Mouse (Mus musculus) stomach, embryonic 16.5 days (tissue): Measurements from ENCODE around the gene Gm3415. TPM values are rescaled to one million over a fixed set of nuclear protein-coding genes. Genes with fewer than 3 reads are reported as not detected.
"Not testable (repeated sequence)": the region's sequence is repeated elsewhere in the genome, so short reads cannot be mapped to it uniquely, and the experiment has no call there.

ENCODE experiments used
- ATAC-seq: fragments of 200-750 bp; cut with Nextera tagmentation; 2 replicates; pipeline ENCODE4 v1.8.0; 2017; ENCODE audit warnings: moderate number of reproducible peaks, moderate TSS enrichment; ENCODE audit not compliant: insufficient read depth, low FRiP score
- H3K27ac ChIP-seq: fragments of 300-500 bp; sonication (generic); 2 replicates; pipeline ENCODE4 v1.5.1; 2014; ENCODE audit warnings: low read length
- H3K27me3 ChIP-seq: fragments of 300-500 bp; sonication (generic); 2 replicates; pipeline ENCODE4 v1.6.1; 2014; ENCODE audit warnings: low read length, control low read depth, mixed read lengths; ENCODE audit not compliant: control insufficient read depth, insufficient read depth
- H3K36me3 ChIP-seq: fragments of 300-500 bp; sonication (generic); 2 replicates; pipeline ENCODE4 v1.6.1; 2014; ENCODE audit warnings: low read length; ENCODE audit not compliant: control insufficient read depth, insufficient read depth
- H3K4me1 ChIP-seq: fragments of 300-500 bp; sonication (generic); 2 replicates; pipeline ENCODE4 v1.6.1; 2014; ENCODE audit warnings: low read length, control low read depth, mixed read lengths; ENCODE audit not compliant: control insufficient read depth, insufficient read depth
- H3K4me2 ChIP-seq: fragments of 300-500 bp; sonication (generic); 2 replicates; pipeline ENCODE4 v1.6.1; 2014; ENCODE audit warnings: low read depth, low read length, mixed read lengths
- H3K4me3 ChIP-seq: fragments of 300-500 bp; sonication (generic); replicated peaks from 2 replicates; pipeline ENCODE4 v1.5.1; 2014; ENCODE audit warnings: mild to moderate bottlenecking, low read length
- H3K9ac ChIP-seq: fragments of 300-500 bp; sonication (generic); 2 replicates; pipeline ENCODE4 v1.6.1; 2014; ENCODE audit warnings: low read length
- H3K9me3 ChIP-seq: fragments of 300-500 bp; sonication (generic); replicated peaks from 2 replicates; pipeline ENCODE4 v1.6.1; 2016; ENCODE audit warnings: low read length, control low read depth; ENCODE audit not compliant: control insufficient read depth
- WGBS: fragments of 180-500 bp; shearing (Covaris S2); extraction: QIAGEN DNeasy Blood & Tissue Kit; methylation state at CpG from one replicate; pipeline ENCODE4 v1.1.7; 2014; 5-methylcytosine and 5-hydroxymethylcytosine counted together
- polyA plus RNA-seq: library from polyadenylated mRNA; unstranded; fragments of >200 nt; fragmentation: Nextera tagmentation; extraction: Ambion mirVana; gene quantifications from 2 replicates; pipeline ENCODE4 v1.2.1, GENCODE M21; 2015

The Gm3415 gene
- polyA plus RNA-seq, 1 experiment from 2014 or later = not detected

DNA sequence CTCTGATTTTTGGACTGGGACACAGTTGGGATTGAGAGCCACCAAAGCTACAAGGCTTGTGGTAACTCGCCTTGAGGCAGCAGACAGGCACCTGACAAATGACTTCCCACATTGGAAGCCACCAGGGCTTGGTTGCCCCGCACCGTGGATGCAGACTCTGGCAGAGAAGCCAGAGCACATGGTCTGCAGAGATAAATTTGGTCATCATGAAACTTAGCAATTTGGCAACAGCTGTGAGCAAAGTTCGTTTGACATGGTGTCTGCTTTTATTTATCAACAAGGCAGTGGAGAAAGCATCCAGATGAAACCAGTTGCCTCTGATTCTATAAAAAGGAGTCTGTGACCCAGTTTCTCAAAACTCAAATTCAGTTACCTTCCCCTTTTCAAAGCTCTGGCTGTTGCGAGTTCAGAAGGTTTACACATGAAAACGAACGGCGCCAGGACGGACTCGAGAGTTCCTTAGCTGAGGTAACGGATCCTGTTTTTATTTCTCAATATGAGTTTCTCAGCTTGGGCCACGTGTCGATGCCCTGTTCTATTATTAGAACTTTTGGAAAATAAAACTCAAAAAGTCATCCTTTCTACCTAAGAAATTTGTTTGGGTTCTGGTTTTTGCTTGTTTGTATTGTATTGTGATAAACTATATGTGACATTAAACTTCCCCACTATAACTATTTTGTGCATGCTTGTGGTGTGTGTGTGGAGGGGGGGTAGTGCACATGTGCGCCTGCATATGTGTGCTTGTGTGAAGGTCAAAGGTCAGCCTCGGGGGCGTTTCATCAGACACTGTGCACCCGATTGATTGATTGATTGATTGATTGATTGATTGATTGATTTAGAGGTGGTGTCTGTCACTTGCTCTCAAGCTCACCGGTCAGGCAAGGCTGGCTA is 40.9 kb downstream of the Gm3415 start:
- Histone ChIP-seq H3K4me2 (no peak overlapping the region), H3K9me3 (no peaks in the 10 kb centered on the region), H3K27me3 (no peaks in the 10 kb centered on the region), H3K4me3 (no peak overlapping the region), H3K9ac (no peak overlapping the region), H3K27ac (no peak overlapping the region), H3K4me1 (no peaks in the 10 kb centered on the region), H3K36me3 (no peaks in the 10 kb centered on the region)
- 60% methylated on average over 18 of the region's 18 CpGs for WGBS
- ATAC-seq = no peak

DNA sequence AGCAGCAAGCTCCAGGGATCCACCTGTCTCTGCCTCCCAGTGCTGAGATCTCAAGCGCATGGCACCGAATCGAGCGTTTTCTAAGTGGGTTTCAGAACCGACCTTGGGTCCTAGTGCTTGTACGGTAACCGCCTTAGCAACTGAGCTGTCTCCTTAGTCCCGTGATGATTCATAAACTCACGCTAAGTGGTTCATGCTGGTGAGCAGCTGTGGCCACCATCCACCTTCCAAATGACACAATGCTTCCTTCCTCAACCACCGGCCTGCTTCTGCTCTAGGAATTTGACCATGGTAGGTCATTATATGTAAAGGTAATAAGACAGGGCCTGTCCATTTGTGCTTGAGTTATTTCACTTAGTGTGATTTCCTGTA is 41.6 kb downstream of the Gm3415 start:
- Histone ChIP-seq H3K9me3 (no peaks in the 10 kb centered on the region), H3K9ac (no peak overlapping the region), H3K4me2 (no peak overlapping the region), H3K4me1 (no peaks in the 10 kb centered on the region), H3K27me3 (no peaks in the 10 kb centered on the region), H3K27ac (no peak overlapping the region), H3K4me3 (no peak overlapping the region), H3K36me3 (no peaks in the 10 kb centered on the region)
- ATAC-seq = no peak
- 91% methylated on average over 10 of the region's 10 CpGs for WGBS

DNA sequence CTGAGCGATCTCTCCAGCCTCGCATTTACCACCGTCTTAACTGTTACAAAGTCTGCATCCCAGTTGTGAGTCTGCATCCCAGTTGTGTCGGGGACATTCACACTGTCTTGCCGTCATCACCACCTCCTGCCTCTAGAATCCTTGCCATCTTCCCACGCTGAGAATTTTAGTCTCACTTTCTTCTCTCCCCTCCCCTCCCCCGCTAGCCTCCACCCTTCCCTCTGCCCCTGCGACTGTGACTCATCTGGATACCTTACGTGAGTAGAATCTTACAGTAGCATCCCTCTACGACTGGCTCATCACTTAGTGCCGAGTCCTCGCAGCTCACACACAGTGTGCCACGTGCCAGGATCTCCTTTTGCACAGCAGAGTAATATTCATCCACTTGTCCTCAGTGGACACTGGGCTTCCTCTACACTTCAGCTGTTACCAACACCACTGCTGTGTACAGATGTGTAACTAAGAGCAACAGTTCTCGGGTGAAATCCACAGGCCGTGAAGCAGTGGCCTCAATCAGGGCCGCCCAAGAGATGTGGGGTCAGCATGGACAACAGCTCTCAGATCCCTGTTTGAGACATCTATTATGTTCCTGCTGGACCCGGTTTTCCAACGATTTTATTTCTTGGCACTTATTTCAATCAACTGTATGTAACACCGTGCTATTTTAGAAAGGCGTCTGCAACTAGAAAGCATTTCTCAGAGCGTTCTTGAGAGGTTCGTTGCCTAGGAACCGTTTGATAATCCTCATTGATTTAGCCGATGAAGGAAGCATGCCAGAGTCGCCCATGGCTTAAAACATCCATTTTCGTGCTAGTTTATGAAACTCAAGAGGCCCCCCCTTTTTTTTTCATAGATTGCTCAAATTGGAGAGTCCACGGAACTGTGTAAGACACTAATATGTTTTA is 42.5 kb downstream of the Gm3415 start:
- no peak overlapping the region for H3K4me2 ChIP-seq
- H3K9ac ChIP-seq = no peak overlapping the region
- no peak overlapping the region for H3K4me3 ChIP-seq
- 85% methylated on average over 27 of the region's 27 CpGs for WGBS
- no peaks in the 10 kb centered on the region for H3K36me3 ChIP-seq
- no peak for ATAC-seq
- H3K4me1 ChIP-seq = no peaks in the 10 kb centered on the region
- no peak overlapping the region for H3K27ac ChIP-seq
- H3K9me3 ChIP-seq = no peaks in the 10 kb centered on the region
- H3K27me3 ChIP-seq = no peaks in the 10 kb centered on the region

DNA sequence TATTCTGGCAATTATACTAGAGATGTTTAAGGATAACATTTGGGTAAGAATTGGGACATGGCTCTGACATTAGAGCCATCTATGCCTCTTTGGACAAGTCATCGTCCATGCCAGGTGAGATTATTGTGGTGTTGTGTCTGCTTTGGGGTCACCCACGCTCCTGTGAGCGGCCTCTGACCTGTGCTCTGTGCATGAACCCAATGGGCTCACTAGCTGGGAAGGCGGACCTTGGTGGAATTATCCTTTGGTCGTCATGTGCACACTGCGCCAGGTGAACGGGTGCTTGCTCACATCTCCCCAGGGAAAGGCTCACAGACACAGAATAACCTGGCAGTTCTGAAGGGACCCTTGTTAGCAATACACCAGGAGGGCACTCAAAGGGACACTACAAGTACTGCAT is 43.3 kb downstream of the Gm3415 start:
- not testable (repeated sequence) for H3K4me1 ChIP-seq, H3K36me3 ChIP-seq, H3K4me3 ChIP-seq, H3K27me3 ChIP-seq, H3K27ac ChIP-seq, H3K9me3 ChIP-seq, ATAC-seq, H3K4me2 ChIP-seq, H3K9ac ChIP-seq
- 78% methylated on average over 7 of the region's 7 CpGs for WGBS

DNA sequence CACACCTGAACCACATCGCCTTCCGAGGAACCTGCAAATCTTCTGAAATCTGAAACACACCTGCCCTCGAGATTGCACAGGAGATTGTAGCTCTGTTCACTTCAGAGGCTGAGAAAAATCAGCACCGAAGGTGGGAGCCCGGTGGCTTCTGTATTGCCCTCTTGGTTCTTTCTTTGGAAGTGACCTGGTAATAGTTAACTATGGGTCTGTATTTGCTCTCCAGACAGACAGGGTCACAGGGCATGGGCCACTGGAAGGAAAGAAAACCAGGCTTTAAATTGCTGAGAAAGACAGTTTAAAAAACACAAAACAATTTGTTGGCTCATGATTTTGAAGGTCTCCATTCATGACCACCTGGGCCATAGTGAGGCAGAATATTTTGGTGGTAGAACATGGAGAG is 44.0 kb downstream of the Gm3415 start:
- H3K4me3 ChIP-seq = no peak overlapping the region
- no peak overlapping the region for H3K9ac ChIP-seq
- H3K4me2 ChIP-seq = no peak overlapping the region
- no peak overlapping the region for H3K27ac ChIP-seq
- H3K27me3 ChIP-seq = no peaks in the 10 kb centered on the region
- no peak for ATAC-seq
- H3K9me3 ChIP-seq = no peaks in the 10 kb centered on the region
- H3K4me1 ChIP-seq = no peaks in the 10 kb centered on the region
- WGBS = 58% methylated on average over 5 of the region's 5 CpGs
- no peaks in the 10 kb centered on the region for H3K36me3 ChIP-seq

DNA sequence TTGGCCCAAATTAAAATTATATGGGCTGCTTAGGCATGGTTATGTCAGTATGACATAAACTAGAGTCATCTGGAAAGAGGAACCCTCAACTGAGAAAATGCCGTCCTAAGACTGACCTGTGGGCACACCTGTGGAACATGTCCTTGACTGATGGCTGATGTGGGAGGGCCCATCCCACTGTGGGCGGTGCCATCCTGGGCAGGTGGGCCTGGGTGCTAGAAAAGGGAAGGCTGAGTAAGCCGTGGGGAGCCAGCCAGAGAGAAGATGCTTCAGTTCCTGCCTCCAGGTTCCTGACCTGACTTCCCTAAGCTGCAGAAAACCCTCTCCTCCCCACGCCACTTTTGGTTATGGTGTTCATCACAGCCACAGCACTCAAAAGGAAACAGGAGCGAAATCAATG is 50.3 kb downstream of the Gm3415 start:
- H3K27ac ChIP-seq = no peak overlapping the region
- H3K9me3 ChIP-seq = no peaks in the 10 kb centered on the region
- H3K4me3 ChIP-seq = no peak overlapping the region
- no peaks in the 10 kb centered on the region for H3K4me1 ChIP-seq
- no peak overlapping the region for H3K9ac ChIP-seq
- WGBS = 80% methylated on average over 5 of the region's 5 CpGs
- no peaks in the 10 kb centered on the region for H3K27me3 ChIP-seq
- no peaks in the 10 kb centered on the region for H3K36me3 ChIP-seq
- ATAC-seq = no peak
- H3K4me2 ChIP-seq = no peak overlapping the region

DNA sequence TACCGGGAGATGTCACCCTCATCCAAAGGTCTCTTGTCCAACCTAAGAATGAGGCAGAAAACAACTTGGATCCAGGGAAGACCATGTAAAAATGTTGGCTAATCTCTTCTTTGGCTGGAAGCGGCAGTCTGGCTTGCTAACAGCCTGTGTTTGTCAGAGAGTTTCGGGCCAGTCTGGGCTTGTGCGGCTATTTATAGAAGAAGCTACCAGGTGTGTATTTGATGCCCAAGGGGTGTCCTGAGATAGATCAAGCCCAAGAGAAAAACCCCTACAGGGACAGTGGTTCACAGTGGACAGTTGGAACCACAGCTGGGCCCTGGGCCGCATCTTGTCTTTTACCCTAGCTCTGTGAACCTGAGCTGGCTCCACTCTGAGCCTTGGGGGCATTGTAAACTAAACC is 51.0 kb downstream of the Gm3415 start:
- no peak for ATAC-seq
- Histone ChIP-seq H3K4me3 (no peak overlapping the region), H3K27ac (no peak overlapping the region), H3K9ac (no peak overlapping the region), H3K9me3 (no peaks in the 10 kb centered on the region), H3K4me1 (no peaks in the 10 kb centered on the region), H3K4me2 (no peak overlapping the region), H3K36me3 (no peaks in the 10 kb centered on the region), H3K27me3 (no peaks in the 10 kb centered on the region)
- 79% methylated on average over 5 of the region's 5 CpGs for WGBS

DNA sequence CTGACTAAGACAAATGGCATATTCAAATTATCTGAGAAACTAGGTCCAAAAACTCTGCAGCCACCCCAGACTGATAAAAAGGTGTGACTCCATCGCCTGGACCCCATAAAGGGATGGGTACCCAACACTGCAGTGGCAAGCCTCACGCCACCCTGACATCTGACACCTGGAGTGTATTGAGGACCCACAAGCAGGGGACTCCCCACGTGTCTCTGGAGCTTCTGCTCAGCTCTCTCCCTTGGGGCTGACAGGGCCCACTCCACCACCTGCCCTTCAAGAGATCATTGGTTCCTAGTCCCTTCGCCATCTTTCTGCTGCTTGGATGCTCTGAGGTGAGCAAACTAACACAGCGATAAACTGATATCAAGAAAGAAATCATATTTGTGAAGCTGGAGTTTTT is 51.9 kb downstream of the Gm3415 start:
- Histone ChIP-seq H3K4me3 (no peak overlapping the region), H3K36me3 (no peaks in the 10 kb centered on the region), H3K9ac (no peak overlapping the region), H3K4me1 (no peaks in the 10 kb centered on the region), H3K27me3 (no peaks in the 10 kb centered on the region), H3K9me3 (no peaks in the 10 kb centered on the region), H3K4me2 (no peak overlapping the region), H3K27ac (no peak overlapping the region)
- no peak for ATAC-seq
- WGBS = 69% methylated on average over 5 of the region's 5 CpGs
